Mouse (Mus musculus) gastrocnemius, adult 18-20 months (tissue): Measurements from ENCODE around the gene Tgm5. TPM values are rescaled to one million over a fixed set of nuclear protein-coding genes. Genes with fewer than 3 reads are reported as not detected.
A peak's percentile ranks its signal among the peaks of the same experiment; 100 is the strongest.
"Not testable (repeated sequence)": the region's sequence is repeated elsewhere in the genome, so short reads cannot be mapped to it uniquely, and the experiment has no call there.

Experiments
- DNase-seq: peaks from one replicate; pipeline ENCODE4 v3.0.0; 2021; ENCODE audit warnings: low spot score
- total RNA-seq, 2 experiments: library from RNA; stranded (reverse); gene quantifications; 2 replicates each; pipeline ENCODE4 v1.2.3; 2021

Gene Tgm5
- total RNA-seq, 2 experiments from 2014 or later, result 0.14 to 0.33 TPM

GRCm38 (mm10) chr2:121041098-121041497 lies 44.5 kb downstream of the Tgm5 start:
- peak; percentile 8 for DNase-seq

- DNase-seq, result no peak
Observed at GRCm38 (mm10) chr2:121039382-121039781, 46.3 kb downstream of the Tgm5 start.

GRCm38 (mm10) chr2:121038851-121039250 lies 46.8 kb downstream of the Tgm5 start:
- not testable (repeated sequence) for DNase-seq

GRCm38 (mm10) chr2:121036733-121037341 lies 48.8 kb downstream of the Tgm5 start, which contains the start of gene Epb42:
Gene Epb42 (minus strand): TSS chr2:121037072.
- DNase-seq, result no peak

DNA sequence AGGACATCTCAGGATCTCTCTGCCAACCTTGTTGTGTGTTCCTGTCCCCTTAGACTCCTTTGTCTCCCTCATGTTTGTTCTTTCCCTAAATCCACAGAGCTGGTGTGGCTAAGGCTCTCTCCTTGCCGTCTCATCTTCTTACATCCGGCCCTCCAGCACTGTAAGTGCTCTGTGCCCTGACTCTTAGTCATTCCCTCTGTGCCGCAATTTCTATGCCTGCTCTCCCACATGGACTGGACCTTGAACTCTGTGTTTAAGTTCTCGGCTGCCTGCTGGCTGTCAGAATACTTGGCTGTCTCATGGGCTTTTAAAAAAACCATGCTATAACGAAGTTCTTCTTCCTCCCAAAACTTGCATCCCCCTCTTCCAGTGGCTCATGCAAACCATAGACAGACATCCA lies 62.7 kb downstream of the Tgm5 start:
- DNase-seq, result no peak

DNA sequence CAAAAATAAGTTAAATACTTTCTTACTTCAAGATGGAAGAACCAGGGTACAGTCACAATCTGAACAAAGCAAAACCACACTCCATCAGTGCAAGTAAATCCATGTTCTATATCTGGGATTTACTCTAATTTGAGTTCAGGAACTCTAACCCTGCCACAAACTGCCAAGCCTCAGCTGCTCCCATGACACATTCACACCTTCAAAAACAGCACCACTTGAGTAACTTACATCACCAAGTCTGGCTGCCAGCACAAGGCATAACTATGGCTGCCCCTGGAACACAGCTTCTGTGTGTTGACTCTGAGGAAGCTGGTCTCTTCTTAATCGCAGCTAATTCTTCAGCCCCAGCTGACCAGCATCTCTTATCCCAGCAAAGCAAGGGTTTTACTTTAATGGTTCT lies 68.5 kb downstream of the Tgm5 start:
- peak; percentile 40 for DNase-seq

- DNase-seq, result no peak
Observed at GRCm38 (mm10) chr2:121016226-121016625, 69.4 kb downstream of the Tgm5 start.

GRCm38 (mm10) chr2:121015507-121015906 lies 70.1 kb downstream of the Tgm5 start:
- no peak for DNase-seq

DNA sequence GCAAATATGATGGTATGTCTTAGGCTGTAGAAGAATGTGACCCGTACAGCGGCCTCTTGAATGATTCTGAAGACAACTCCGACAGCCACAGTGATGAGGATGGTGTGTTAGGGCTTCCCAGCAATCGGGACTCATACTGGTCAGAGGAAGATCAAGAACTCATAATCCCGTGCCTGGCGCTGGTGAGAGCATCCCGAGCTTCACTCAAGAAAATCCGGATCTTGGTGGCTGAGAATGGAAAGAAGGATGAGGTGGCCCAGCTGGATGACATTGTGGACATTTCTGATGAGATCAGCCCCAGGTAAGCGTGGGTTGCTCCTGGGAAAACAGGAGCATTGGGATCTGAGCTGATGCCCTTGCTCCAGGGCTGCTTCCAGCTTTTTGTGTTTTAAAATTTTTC lies 73.0 kb downstream of the Tgm5 start:
- no peak for DNase-seq

- no peak for DNase-seq
Observed at GRCm38 (mm10) chr2:121009071-121009677, 76.5 kb downstream of the Tgm5 start.

DNA sequence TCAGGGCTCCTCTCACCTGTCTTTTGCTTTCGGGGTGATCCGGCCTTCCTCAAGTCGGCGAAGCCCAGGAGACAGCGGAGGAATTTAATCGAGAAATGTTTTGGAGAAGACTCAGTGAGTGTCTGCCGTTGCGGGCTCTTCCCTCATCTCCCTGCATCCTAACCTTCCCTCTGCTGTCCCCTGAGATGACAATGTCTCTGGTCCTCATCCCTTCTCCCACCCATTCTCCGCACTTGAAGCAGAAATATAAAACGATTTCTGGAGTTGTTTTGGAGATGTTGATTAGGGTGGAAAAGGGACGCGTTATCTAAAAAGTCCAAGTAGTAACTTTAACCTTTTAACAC lies 77.0 kb downstream of the Tgm5 start:
- DNase-seq, result no peak

- DNase-seq, result peak; percentile 91
Observed at GRCm38 (mm10) chr2:121007925-121008663, 77.5 kb downstream of the Tgm5 start, which contains the start of gene Ccndbp1. Gene Ccndbp1 (plus strand): TSS chr2:121008403.

GRCm38 (mm10) chr2:121006986-121007385 lies 78.7 kb downstream of the Tgm5 start:
- DNase-seq, result no peak

GRCm38 (mm10) chr2:121004018-121004811 lies 81.4 kb downstream of the Tgm5 start:
- DNase-seq, result no peak

GRCm38 (mm10) chr2:121003586-121003985 lies 82.1 kb downstream of the Tgm5 start:
- no peak for DNase-seq

GRCm38 (mm10) chr2:120998863-120999262 lies 86.8 kb downstream of the Tgm5 start:
- no peak for DNase-seq

DNA sequence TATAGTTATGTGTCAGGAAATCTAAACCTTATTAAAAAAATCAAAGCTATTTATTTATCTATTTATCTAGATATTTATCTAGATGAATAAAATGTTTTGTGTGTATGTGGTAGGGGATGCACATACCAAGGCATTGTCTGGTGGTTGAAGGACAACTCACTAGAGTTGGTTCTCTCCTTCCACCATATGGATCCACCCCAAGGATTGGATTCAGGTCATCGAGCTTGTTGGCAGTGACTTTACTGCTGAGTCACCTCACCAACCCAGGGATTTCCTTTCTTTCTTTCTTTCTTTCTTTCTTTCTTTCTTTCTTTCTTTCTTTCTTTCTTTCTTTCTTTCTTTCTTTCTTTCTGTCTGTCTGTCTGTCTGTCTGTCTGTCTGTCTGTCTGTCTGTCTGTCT lies 89.0 kb downstream of the Tgm5 start:
- DNase-seq, result not testable (repeated sequence)

Other genes with a start within 250 kb of the Tgm5 start
- gene Cdan1, start 235.7 kb downstream of the Tgm5 start, total RNA-seq, result 1 to 10 TPM; 4.0 to 5.2 TPM
- 10 to 100 TPM in 1 of 2 experiments, 1 to 10 TPM in 1; 9.3 to 10.1 TPM for gene Ttbk2, start 235.2 kb downstream of the Tgm5 start, total RNA-seq
- gene Ubr1, start 115.1 kb downstream of the Tgm5 start, total RNA-seq, result 10 to 100 TPM; 25.7 to 26.3 TPM
- 1 to 10 TPM; 3.0 to 4.2 TPM for gene Tmem62, start 108.8 kb downstream of the Tgm5 start, total RNA-seq
- gene Ccndbp1, start 77.4 kb downstream of the Tgm5 start, total RNA-seq, result 10 to 100 TPM; 32.8 to 37.9 TPM
- not detected for gene Epb42, start 48.8 kb downstream of the Tgm5 start, total RNA-seq
- not detected for gene Tgm7, start 24.0 kb upstream of the Tgm5 start, total RNA-seq
- gene Adal, start 54.6 kb upstream of the Tgm5 start, total RNA-seq, result 10 to 100 TPM; 14.0 to 16.4 TPM
- 1 to 10 TPM; 3.1 to 3.3 TPM for gene Lcmt2, start 54.8 kb upstream of the Tgm5 start, total RNA-seq
- 10 to 100 TPM in 1 of 2 experiments, 1 to 10 TPM in 1; 9.0 to 15.3 TPM for gene Tubgcp4, start 84.8 kb upstream of the Tgm5 start, total RNA-seq
- 1 to 10 TPM; 4.1 to 4.6 TPM for gene Zscan29, start 85.3 kb upstream of the Tgm5 start, total RNA-seq
- gene Trp53bp1, start 185.6 kb upstream of the Tgm5 start, total RNA-seq, result 10 to 100 TPM; 17.3 to 22.7 TPM
- 10 to 100 TPM in 1 of 2 experiments, 1 to 10 TPM in 1; 4.7 to 13.4 TPM for gene Map1a, start 203.8 kb upstream of the Tgm5 start, total RNA-seq